Mouse (Mus musculus) bone marrow, adult 2 months (tissue): ENCODE data around the gene Acer3.

Source experiments
- CTCF ChIP-seq: fragments of 200-500 bp; IDR thresholded peaks from 2 replicates; pipeline ENCODE4 v1.5.1; 2011; ENCODE audit warnings: low read length, control low read depth; ENCODE audit not compliant: control insufficient read depth, insufficient read depth
- POLR2A ChIP-seq: fragments of 200-500 bp; IDR thresholded peaks from 2 replicates; pipeline ENCODE4 v1.6.1; 2011; ENCODE audit warnings: low read depth, mild to moderate bottlenecking, control low read depth, low read length, borderline replicate concordance; ENCODE audit not compliant: control insufficient read depth

- TF ChIP-seq POLR2A (no peak), CTCF (no peak)
Measured at GRCm38 (mm10) chr7:98328311-98328710, 7.3 kb upstream of the Acer3 start.
